Mouse (Mus musculus): ENCODE measurements around the gene Cpb2.

Gene Cpb2

DNA sequence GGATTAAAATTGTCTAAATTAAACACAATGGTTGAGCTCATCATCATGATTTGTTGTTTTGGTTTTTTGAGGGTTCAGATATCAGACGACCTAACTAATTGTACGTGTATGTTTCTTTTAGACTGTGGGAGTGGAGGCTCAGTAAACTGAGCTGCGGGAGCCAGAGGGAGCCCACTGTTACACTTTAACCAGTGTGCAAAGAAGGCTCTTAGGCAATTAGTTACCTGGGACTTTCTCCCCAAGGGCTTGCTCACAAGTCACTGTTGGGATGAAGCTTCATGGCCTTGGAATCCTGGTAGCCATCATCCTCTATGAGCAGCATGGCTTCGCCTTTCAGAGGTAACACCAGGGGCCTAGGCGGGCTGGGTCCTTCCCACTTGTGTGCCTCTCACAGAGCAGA is at the start of gene Cpb2:
Cpb2 (plus strand) TSS at position 201 of the 400 bp plus-strand sequence.
- in situ Hi-C loops (cut with MboI, MseI), result no loop called here

DNA sequence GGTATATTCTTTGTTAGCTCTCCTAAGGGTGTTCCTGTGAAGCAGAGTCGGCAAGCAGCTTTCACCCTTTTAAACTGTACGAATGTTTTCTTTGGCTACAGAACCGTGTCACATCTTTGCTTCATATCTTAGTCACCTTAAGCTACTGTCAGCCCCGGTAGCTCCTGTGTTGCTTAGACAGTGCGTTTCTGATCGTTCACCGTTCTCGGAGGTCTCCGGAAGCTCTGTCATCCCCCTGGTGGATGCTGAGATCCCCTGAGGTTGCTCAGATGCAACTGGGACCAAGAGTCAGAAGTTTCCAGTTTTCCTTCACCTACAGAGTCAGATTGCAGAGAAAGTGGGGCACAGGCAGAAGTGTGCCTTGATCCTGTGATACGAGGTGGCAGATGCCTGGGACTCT is 49.7 kb upstream of the Cpb2 start:
- in situ Hi-C loops (cut with MboI, MseI), result loop anchor here (25.0 kb wide), 1 partner anchor 305 kb away; no protein-coding TSS in a partner anchor

DNA sequence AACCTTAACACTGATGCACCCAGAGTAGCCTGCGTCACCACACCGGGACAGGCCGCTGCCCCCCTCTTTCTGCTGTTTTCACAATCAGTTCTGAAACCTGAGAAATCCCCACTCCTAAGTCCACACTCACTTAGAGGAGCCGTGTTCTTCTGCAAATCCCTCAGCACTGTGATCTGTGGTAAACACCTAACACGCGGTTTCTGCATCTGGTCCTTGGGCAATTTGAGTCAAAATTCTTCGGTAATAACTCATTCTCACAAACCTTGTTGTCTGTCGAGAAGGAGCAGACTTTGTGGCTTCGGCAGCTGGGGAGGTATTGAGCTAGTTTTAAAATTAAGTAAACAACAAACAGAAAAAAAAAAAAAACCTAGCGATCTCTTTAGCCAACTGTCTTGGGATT is 49.2 kb upstream of the Cpb2 start:
- in situ Hi-C loops (cut with MboI, MseI), result loop anchor here (25.0 kb wide), 1 partner anchor 306 kb away; no protein-coding TSS in a partner anchor

DNA sequence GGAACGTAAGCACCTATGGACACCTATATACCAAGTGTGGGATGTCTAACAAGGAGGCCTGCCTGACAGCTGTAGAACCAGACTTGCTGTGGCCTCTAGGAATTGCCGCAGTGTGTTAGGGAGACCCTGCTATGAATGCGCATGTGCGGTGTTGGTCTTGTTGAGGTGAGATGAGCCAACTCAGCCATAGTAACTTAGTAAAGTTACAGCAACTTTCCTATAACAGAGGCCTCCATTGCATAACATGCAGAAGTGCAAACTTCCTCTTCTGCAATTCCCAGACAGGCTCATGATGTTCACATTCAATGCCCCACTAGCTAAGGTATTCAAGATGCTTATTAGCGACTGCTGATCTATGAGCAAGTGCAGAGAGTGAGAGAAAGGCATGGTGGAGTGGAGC is 46.6 kb upstream of the Cpb2 start:
- in situ Hi-C loops (cut with MboI, MseI), result loop anchor here (25.0 kb wide), 1 partner anchor 308 kb away; no protein-coding TSS in a partner anchor

DNA sequence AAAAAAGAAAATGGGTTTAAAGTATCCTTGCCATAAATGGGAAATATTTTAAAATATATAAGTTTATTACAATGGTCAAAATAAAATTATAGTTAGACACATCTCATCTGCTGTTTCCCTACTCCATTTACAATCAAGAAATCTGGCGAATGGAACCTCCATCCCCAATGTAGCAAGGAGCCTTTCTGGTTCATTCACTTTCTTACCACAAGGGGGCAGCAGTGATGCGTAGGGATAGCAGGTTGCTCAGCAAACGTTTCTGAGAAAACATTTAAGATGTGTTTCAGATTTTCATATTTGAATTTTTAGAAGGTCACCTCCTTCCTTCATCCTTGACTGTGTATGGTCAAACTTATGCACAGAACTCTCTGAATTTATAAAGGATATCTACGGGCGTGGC is 45.1 kb upstream of the Cpb2 start:
- in situ Hi-C loops (cut with MboI, MseI), result loop anchor here (25.0 kb wide), 1 partner anchor 310 kb away; no protein-coding TSS in a partner anchor

DNA sequence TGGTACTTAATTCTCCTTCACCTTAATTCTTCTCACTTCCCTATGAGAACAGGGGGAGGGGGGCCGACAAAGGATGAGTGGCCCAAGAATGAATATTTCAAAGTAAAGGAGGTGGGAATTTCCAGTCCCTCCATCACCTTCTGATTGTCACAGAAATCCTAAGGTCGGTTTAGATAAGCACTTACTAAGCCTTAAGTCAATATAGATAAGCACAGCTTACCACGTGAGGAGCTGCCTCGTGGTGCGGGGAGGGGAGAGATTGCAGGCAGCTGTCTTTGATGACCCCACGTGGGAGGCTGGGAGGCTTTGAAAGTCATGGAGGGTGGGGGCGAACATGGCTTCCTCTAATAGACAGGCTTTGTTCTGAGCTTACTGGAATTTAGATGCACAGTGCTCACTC is 44.4 kb upstream of the Cpb2 start:
- in situ Hi-C loops (cut with MboI, MseI), result loop anchor here (25.0 kb wide), 1 partner anchor 310 kb away; no protein-coding TSS in a partner anchor

DNA sequence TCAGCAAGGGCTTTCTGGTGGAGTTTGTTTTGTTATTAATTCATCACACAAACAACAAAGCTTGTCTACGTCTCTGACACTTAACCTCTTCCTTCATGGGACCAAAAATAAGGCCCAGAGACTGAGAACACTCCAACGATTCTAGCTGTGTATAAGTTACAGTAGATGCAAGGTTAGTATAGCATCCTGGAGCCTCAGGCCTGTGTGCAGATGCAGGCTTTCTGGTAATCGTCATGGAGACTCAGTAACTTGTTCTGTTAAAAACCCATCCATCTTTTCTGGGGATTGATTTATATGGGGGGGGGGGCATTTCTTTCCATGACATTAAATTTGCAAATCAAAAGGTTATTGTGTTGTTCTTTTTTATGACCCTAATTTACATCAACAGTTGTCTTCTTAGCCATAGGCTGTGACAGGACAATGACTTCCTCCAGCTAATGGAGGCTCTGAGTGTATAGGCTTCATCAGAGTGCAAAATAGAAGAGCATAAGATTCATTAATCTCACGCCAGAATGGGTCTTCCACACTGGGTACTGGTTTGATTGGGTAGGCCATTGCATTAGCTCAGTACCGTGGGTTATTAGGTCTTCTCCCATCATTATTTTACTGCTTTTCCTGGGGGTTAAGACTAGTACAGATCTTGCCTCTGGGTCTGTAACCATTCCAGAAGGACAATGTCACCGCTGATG is 36.6 kb upstream of the Cpb2 start:
- in situ Hi-C loops (cut with MboI, MseI), result loop anchor here (10.0 kb wide), 1 partner anchor 919 kb away; no protein-coding TSS in a partner anchor

DNA sequence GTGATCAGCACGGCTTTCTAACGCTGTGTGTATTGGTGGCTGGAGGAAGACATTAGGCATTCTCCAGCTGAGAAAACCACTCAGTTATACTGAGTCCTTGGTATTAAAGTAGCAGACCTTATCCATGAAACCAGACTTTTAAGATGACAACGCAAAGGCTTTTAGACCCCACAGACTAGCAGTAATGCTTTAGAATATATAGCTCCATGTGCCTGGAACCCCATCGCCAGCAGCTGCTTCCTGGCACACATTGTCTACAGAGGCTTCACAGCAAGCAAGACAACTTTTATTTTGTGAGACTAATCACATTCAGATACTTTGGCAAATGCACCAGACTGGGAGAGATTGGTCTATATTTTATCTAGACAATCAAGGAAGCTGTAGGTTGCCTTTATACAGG is 35.8 kb upstream of the Cpb2 start:
- in situ Hi-C loops (cut with MboI, MseI), result loop anchor here (10.0 kb wide), 1 partner anchor 918 kb away; no protein-coding TSS in a partner anchor

DNA sequence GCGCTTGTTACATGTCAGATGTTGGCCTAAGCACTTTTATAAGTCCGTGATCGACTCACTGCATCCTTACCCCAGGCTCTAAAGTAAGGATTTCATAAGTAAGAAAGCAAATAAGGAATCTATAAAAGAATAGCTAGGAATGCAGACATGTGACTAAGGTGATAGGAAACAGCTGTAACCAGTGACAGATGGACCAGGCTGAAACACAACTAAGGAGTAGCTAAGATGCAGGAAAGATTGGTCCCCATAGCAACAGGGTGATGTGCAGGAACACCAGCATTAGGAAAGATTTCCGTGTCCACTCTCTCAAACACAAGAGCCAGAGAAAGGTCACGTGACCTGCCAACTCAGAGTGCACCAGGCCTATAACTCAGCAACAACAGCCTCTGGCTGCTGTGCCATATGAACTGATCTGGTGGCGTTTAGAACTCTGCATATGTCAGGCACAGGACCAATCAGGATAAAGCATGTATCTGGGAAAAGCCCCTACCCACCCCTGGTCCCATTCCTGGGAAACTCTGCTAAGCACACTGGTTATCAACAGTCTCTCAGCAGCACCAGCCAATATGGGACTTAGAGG is 33.4 kb upstream of the Cpb2 start:
- in situ Hi-C loops (cut with MboI, MseI), result loop anchor here (10.0 kb wide), 1 partner anchor 916 kb away; no protein-coding TSS in a partner anchor

DNA sequence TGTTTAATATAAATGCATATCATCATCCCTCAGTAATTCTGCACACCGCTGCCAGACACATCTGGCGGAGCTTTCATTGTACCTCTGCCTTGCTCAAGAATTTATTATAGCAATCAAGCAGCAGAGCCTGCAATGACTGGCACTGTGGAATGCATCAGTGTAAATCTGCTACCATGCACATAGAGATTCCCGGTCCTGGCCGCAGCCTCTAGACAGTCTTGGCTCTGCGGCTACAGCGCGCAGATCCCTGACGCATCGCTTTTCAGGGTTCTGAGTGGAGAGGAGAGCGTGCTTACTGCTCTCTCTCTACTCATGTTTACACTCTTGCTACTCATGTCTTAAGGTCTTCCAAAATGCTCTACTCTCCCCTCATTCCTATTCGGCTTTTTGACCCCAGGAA is 28.3 kb upstream of the Cpb2 start:
- in situ Hi-C loops (cut with MboI, MseI), result loop anchor here (10.0 kb wide), 1 partner anchor 531 kb away; no protein-coding TSS in a partner anchor

DNA sequence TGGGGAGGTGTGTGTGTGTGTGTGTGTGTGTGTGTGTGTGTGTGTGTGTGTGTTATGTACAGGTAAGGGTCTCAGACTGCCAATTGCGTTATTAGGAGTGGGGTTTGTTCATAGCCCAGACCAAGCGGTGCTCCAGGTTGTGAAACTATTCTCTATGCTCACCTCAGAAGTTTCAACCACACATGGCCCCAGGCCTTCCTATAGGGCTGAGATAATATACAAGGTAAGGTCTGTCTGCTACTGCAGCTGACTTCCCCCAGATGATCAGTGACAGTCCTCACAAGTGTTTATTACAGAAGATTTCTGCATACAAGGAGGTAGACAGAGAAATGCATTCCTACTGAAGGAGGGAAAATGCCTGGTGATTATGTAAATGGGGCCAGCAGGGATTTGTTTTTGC is 23.2 kb upstream of the Cpb2 start:
- in situ Hi-C loops (cut with MboI, MseI), result loop anchor here (10.0 kb wide), 1 partner anchor 526 kb away; no protein-coding TSS in a partner anchor

DNA sequence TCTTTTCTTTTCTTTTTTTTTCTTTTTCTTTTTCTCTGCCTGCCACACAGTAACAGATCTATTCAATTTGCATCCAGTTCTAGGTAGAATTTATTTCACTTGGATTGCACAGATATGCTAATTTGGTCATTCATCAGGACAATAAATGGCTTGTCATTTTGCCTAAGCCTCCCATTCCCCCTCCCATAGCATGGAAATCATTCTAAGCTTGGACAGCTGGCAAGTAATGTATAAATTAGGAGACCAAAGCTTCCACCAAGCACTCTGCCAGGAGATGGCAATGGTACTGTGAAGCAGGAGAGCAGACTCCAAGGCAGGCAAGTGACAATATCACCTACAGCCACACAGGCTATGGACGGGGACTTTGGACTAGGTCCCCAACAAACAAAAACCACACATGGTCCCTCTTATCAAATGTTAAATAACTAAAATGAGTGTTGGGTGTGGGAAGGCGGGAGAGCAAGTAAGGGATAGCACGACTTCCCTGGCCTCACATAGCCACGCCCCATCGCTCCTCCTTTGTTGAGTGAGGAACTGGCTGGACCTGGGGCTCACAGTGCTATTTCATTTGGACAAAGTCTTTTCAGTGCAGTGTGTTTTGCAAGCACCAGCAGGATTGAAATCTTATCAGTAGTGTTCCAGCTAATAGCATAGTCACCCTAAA is 22.7 kb upstream of the Cpb2 start:
- in situ Hi-C loops (cut with MboI, MseI), result loop anchor here (10.0 kb wide), 1 partner anchor 525 kb away; no protein-coding TSS in a partner anchor

DNA sequence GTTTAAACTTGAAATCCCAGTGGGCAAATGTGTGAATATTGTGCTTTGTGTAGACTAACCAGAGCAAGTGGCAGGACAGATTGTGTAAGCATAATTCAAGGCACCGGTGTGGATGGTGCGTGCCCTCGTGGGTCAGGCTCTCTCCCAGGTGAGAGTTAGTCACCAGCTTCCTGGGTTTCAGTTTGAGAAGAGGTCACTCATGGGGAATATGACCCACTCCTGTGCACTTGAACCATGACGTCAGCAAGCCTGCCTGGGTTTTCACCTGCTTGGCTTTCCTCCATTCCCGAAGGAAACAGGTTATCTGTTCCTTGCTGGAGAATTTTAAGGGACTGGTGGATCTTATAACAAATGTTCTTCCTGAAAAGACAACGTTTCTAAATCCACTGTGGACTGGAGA is 19.7 kb upstream of the Cpb2 start:
- in situ Hi-C loops (cut with MboI, MseI), result no loop called here

DNA sequence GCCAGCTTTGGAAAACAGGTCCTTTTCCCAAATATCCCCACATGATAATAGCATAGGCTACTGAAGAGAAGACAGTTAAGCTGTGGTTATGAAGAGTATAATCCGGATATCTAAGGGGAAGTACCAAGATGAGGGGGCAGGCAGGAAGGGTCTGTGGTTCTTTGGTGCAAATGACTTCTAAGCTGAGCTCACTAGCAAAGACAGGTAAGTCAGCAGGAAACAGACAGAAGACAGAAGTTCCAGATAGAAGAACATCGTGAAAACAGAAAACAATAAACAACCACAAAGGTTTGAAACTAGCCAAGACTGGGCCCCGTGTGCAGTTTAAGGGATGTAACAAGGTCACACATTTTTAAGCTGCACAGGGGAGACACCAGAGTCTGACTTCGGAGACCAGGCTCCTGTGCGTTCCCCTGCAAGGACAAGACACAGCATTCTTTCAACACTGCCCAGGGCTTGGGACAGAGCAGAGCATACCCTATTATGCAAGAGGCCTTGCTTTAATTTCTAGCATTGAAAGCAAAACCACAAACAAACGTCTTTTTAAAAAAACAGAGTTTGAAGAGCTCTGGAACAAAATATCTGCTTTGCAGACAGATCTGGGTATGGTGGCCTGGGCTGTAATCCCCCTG is 14.5 kb upstream of the Cpb2 start:
- in situ Hi-C loops (cut with MboI, MseI), result no loop called here

DNA sequence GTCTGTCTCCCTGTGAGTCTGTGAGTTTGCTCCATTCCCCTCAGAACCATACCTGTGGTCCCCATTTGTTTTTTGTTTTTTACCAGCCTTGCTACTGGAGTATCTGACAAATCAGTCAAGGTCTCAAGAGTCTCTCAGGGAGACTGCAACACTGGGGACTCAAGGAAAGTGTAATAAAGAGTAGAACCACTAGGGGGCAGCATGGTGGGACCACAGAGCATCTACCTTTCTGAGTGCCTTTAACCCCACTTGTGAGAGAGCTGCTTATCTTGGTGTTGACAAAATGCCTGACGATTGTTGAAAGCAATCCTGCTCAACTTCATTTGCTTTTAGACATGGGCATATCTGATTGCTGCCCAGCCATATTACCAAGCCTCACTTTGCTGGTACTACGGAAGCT is 12.3 kb upstream of the Cpb2 start:
- in situ Hi-C loops (cut with MboI, MseI), result no loop called here

DNA sequence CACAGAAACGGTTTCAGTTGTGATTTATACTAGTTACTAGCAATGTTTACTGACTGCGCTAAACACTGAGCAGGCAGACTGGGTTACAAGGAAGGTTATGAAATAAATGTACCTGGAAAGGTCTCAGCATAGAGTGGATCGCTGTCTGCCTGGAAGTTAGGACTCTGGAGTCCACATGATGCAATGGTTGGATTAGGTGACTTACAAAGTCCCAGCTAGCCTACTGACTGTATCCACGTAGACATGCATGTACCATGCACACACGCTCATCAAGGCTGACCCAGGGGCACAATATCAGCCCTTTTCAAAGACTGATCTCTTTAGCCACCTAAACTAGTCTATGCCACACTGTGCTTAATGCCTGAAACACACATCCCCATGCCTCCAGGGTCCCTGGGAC is 9.0 kb upstream of the Cpb2 start:
- in situ Hi-C loops (cut with MboI, MseI), result no loop called here

DNA sequence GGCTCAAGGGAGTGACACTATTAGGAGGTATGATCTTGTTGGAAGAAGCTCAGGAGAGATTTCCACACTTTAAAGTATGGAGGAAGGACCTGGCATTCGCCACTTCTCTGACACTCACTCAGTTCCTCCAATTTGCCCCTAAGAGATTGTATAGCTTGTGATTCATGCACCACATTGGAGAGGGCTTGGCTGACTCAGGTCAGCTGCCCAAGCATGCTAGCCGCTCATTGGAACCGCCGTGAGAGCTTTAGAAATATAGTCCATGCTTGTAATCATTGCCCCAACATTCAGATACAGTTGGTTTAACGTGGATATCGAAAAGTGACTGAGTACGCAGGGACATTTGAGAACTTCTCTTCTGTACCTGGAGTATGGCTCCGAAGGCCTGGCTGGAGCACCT is 6.5 kb upstream of the Cpb2 start:
- in situ Hi-C loops (cut with MboI, MseI), result no loop called here

DNA sequence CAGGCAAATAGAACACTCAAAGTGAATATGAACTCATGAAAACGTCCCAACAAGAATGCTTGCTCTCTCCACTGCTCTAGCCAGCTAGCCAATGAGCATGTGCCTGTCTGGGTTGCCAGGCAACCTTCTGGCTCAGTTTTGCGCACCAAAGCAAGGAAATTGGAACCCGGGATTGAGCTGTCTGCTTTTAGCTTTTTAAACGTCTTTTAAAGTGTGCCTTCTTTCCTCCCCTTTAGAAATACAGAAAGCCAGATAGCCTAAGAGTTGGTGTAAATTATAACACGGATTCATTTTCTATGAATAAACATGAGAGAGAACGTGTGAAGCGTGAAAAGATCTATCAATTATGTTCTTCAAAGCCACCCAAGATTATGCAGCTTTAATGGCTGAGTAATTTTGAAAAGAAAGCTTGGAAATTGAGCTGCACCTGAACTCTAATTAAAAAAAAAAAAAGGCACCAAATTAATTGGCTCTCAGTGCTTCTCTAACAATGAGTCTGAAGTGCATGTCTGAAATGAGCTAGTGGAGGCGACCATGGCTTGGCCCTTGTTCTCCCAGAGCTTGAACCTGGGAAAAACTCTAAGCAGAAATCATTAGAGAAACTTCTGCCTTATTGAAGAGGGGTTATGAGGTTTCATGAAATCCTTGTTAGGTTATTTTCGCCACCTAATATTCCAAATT is 6.0 kb upstream of the Cpb2 start:
- in situ Hi-C loops (cut with MboI, MseI), result no loop called here

DNA sequence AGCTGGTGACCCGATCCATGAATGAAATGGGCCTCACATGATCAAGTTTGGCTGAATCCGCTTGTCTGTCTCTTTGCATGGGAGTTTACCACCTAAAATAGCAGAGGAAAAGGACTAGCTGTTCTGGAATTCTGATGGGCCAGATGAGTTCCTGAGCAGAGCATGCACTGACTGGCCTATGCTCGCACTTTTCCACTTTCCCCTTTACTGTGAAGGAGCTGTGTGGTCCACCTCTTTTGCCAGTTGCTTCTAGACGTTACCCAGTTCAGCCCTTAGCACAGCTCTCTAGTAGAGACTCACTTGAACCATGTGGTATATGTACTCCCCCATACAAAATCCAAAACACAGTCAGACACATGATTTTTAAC is 5.5 kb upstream of the Cpb2 start:
- in situ Hi-C loops (cut with MboI, MseI), result no loop called here

DNA sequence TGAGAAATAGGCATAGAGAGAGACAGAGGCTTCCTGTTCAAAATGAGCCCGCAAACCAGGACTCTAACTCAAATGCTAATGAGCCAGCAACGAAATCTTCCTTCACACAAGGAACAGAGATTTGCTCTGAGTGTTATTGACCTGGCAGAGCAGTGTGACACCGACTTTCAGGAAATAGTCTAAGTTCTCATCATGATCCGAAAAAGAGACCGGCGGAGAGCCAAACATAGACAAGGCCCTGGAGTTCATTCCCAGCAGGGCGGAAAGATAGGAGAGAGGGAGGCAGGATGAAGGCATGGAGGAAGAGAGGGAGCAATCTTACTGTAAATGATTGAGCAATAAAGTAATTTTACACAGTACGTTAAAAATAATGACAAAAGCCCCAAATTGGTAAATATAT is 5.0 kb upstream of the Cpb2 start:
- in situ Hi-C loops (cut with MboI, MseI), result no loop called here

DNA sequence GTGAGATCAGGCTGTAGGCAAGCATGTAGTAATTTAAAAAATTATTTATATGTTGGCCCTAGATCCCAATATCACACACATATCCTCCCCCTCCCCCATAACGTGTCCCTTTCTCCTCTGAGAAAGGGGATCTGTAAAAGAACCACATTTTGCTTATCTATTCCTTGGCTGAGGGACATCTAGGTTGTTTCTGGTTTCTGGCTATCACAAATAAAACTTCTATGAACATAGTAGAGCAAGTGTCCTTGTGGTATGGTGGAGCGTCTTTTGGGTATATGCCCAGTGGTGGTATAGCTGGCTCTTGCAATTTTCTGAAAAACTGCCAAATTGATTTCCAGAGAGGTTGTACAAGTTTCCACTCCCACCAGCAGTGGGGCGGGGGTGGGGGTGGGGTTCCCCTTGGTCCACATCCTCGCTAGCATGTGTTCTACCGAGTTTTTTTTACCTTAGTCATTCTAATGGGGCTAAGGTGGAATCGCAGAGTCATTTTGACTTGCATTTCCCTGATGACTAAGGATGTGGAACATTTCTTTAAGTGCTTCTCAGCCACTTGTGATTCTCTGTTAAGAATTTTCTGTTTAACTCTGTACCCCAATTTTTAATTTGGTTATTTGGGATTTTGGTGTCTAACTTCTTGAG is 3.9 kb upstream of the Cpb2 start:
- in situ Hi-C loops (cut with MboI, MseI), result no loop called here

Measured in T-helper 1 cell (primary cell).